Mouse (Mus musculus): ENCODE measurements at regions not wholly inside any gene's neighbourhood (a gene's known extent, or its start where the extent isn't known, plus 50 kb on each side); places are given as distances from the start of the nearest gene placed in this dataset.

DNA sequence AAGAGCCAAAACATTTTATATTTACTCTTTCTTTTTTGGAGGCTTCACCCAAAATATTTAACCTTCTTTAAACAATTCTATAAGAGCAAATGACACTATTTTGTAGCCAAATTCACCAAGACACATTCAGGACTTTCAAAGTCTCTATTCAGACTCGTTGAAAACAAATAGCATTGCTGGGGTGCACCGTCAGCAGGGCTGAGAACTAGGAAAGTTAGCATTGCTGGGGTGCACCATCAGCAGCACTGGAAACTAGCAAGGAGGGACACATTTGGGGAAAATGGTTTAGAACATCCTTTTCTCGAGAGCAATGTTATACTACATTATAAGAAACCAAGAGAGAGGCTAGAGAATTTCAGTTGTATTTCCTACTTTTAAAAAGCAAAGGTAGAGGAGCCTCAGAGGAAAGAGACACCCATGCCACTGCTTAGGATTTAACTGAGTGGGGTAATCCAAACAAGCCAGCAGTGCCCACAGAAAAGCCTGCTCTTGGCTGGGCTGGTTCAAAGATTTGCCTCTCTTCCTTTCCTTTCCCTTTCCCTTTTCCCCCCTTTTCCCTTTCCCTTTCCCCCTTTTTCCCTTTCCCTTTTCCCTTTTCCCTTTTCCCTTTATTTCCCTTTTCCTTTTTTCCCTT, 342.5 kb upstream of the Gm11114 start:
- H3K4me1 ChIP-seq (ENCODE audit: control insufficient read depth, low read depth, low read length) = no peaks in the 10 kb centered on the region
- no peaks in the 10 kb centered on the region for H3K27me3 ChIP-seq (ENCODE audit: control insufficient read depth, insufficient read depth, low read depth, low read length)
- ATAC-seq (ENCODE audit: low read depth) = no peak
- H3K36me3 ChIP-seq (ENCODE audit: control insufficient read depth, insufficient read depth) = no peaks in the 10 kb centered on the region
- H3K4me3 ChIP-seq (ENCODE audit: low read depth, low read length) = no peak overlapping the region
- no peak overlapping the region for H3K27ac ChIP-seq (ENCODE audit: low read length)
- no peak overlapping the region for H3K9ac ChIP-seq (ENCODE audit: low read depth, low read length)
- H3K9me3 ChIP-seq (replicated peaks; ENCODE audit: control insufficient read depth, low read length) = no peaks in the 10 kb centered on the region
- H3K4me2 ChIP-seq (ENCODE audit: low read depth, low read length) = no peak overlapping the region
- WGBS (ENCODE audit: insufficient replicate concordance) = 44% methylated on average over 3 of the region's 3 CpGs

- no peaks in the 10 kb centered on the region for H3K4me1 ChIP-seq (ENCODE audit: control insufficient read depth, low read depth, low read length)
- WGBS (ENCODE audit: insufficient replicate concordance) = 56% methylated on average over 5 of the region's 5 CpGs
- H3K9ac ChIP-seq (ENCODE audit: low read depth, low read length) = no peak overlapping the region
- no peak for ATAC-seq (ENCODE audit: low read depth)
- H3K4me2 ChIP-seq (ENCODE audit: low read depth, low read length) = no peak overlapping the region
- no peaks in the 10 kb centered on the region for H3K36me3 ChIP-seq (ENCODE audit: control insufficient read depth, insufficient read depth)
- H3K9me3 ChIP-seq (replicated peaks; ENCODE audit: control insufficient read depth, low read length) = no peaks in the 10 kb centered on the region
- H3K27me3 ChIP-seq (ENCODE audit: control insufficient read depth, insufficient read depth, low read depth, low read length) = no peaks in the 10 kb centered on the region
- H3K4me3 ChIP-seq (ENCODE audit: low read depth, low read length) = no peak overlapping the region
- H3K27ac ChIP-seq (ENCODE audit: low read length) = no peak overlapping the region
Measured at GRCm38 (mm10) chr9:84977470-84977869, 335.1 kb upstream of the Gm11114 start.

GRCm38 (mm10) chr9:85003414-85003813, 309.2 kb upstream of the Gm11114 start:
- Histone ChIP-seq H3K9me3 (replicated peaks; ENCODE audit: control insufficient read depth, low read length) (no peaks in the 10 kb centered on the region), H3K4me3 (ENCODE audit: low read depth, low read length) (no peak overlapping the region), H3K27me3 (ENCODE audit: control insufficient read depth, insufficient read depth, low read depth, low read length) (no peaks in the 10 kb centered on the region), H3K27ac (ENCODE audit: low read length) (no peak overlapping the region), H3K4me1 (ENCODE audit: control insufficient read depth, low read depth, low read length) (no peaks in the 10 kb centered on the region), H3K9ac (ENCODE audit: low read depth, low read length) (no peak overlapping the region), H3K4me2 (ENCODE audit: low read depth, low read length) (no peak overlapping the region), H3K36me3 (ENCODE audit: control insufficient read depth, insufficient read depth) (no peaks in the 10 kb centered on the region)
- no peak for ATAC-seq (ENCODE audit: low read depth)
- 6% methylated on average over 1 of the region's 1 CpGs for WGBS (ENCODE audit: insufficient replicate concordance)

DNA sequence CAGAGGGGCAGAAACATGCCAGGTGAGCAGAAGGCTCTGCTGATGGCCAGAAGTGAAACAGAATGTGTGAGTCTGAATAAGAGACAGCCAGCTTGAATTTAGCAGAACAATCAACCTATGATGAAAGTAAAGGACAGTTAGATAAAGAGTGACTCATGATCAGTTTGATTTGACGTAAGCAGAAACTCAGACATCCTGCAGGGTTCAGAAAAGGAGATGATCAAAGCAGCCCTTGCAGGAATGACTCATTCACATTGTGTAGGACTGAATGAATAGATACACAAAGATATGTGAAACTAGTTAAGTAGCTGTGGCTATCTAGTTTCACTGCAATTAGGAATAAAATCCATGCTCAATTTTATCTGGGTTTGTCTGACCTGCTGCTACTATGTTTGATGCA, 301.2 kb upstream of the Gm11114 start:
- WGBS (ENCODE audit: insufficient replicate concordance) = 61% methylated on average over 1 of the region's 1 CpGs
- no peak for ATAC-seq (ENCODE audit: low read depth)
- Histone ChIP-seq H3K4me3 (ENCODE audit: low read depth, low read length) (no peak overlapping the region), H3K27ac (ENCODE audit: low read length) (no peak overlapping the region), H3K9ac (ENCODE audit: low read depth, low read length) (no peak overlapping the region), H3K9me3 (replicated peaks; ENCODE audit: control insufficient read depth, low read length) (no peaks in the 10 kb centered on the region), H3K4me1 (ENCODE audit: control insufficient read depth, low read depth, low read length) (no peaks in the 10 kb centered on the region), H3K4me2 (ENCODE audit: low read depth, low read length) (no peak overlapping the region), H3K27me3 (ENCODE audit: control insufficient read depth, insufficient read depth, low read depth, low read length) (no peaks in the 10 kb centered on the region), H3K36me3 (ENCODE audit: control insufficient read depth, insufficient read depth) (no peaks in the 10 kb centered on the region)

- no peaks in the 10 kb centered on the region for H3K36me3 ChIP-seq (ENCODE audit: control insufficient read depth, insufficient read depth)
- 56% methylated on average over 2 of the region's 2 CpGs for WGBS (ENCODE audit: insufficient replicate concordance)
- no peak overlapping the region for H3K4me2 ChIP-seq (ENCODE audit: low read depth, low read length)
- no peak for ATAC-seq (ENCODE audit: low read depth)
- H3K9me3 ChIP-seq (replicated peaks; ENCODE audit: control insufficient read depth, low read length) = no peaks in the 10 kb centered on the region
- H3K27ac ChIP-seq (ENCODE audit: low read length) = no peak overlapping the region
- H3K4me1 ChIP-seq (ENCODE audit: control insufficient read depth, low read depth, low read length) = no peaks in the 10 kb centered on the region
- H3K9ac ChIP-seq (ENCODE audit: low read depth, low read length) = no peak overlapping the region
- no peak overlapping the region for H3K4me3 ChIP-seq (ENCODE audit: low read depth, low read length)
- H3K27me3 ChIP-seq (ENCODE audit: control insufficient read depth, insufficient read depth, low read depth, low read length) = no peaks in the 10 kb centered on the region
Measured at GRCm38 (mm10) chr9:85048112-85048978, 264.2 kb upstream of the Gm11114 start.

DNA sequence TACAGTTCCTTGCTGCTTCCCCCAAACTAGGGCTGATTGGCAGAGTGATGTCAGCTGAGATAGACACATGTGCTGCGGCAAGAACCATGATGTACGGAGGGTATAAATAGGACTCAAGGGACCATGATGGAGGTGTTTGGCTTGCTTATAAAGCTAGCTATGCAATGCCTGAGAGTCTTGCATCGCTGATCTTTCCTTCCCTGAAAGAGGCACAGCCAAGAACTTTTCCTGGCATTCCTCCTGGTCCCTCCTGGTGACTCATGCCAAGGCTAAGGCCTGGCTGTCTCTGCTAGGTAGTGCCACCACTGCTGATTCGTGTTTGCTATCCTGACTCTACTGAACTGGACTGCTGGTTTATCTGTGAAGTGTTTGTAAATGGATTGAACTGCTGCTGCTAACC, 260.0 kb upstream of the Gm11114 start:
- H3K4me1 ChIP-seq (ENCODE audit: control insufficient read depth, low read depth, low read length) = no peaks in the 10 kb centered on the region
- H3K4me3 ChIP-seq (ENCODE audit: low read depth, low read length) = no peak overlapping the region
- 51% methylated on average over 4 of the region's 4 CpGs for WGBS (ENCODE audit: insufficient replicate concordance)
- ATAC-seq (ENCODE audit: low read depth) = no peak
- H3K9ac ChIP-seq (ENCODE audit: low read depth, low read length) = no peak overlapping the region
- H3K9me3 ChIP-seq (replicated peaks; ENCODE audit: control insufficient read depth, low read length) = no peaks in the 10 kb centered on the region
- no peaks in the 10 kb centered on the region for H3K36me3 ChIP-seq (ENCODE audit: control insufficient read depth, insufficient read depth)
- no peak overlapping the region for H3K4me2 ChIP-seq (ENCODE audit: low read depth, low read length)
- H3K27ac ChIP-seq (ENCODE audit: low read length) = no peak overlapping the region
- H3K27me3 ChIP-seq (ENCODE audit: control insufficient read depth, insufficient read depth, low read depth, low read length) = no peaks in the 10 kb centered on the region

DNA sequence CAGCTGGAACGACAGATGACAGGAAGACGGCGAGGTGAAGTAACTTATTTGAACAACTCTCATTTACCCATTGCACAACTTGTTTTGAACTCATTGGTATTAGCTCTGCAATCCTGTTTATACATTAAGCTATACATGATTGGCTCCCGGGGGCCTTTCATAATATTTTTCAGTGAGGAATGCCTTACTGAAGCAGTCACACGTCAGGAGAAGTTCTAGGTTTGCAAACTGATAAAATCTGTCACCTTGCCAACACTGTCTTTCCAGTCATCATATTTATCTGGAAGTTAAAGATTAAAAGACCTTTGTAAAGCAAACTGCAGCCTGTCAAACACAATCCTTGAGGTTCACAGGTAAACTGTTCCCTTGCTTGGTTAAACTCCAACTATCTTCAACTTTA, 232.6 kb upstream of the Gm11114 start:
- Histone ChIP-seq H3K27me3 (ENCODE audit: control insufficient read depth, insufficient read depth, low read depth, low read length) (no peaks in the 10 kb centered on the region), H3K4me2 (ENCODE audit: low read depth, low read length) (no peak overlapping the region), H3K4me3 (ENCODE audit: low read depth, low read length) (no peak overlapping the region), H3K36me3 (ENCODE audit: control insufficient read depth, insufficient read depth) (no peaks in the 10 kb centered on the region), H3K27ac (ENCODE audit: low read length) (no peak overlapping the region; the same call in 1 of the 2 replicates), H3K9me3 (replicated peaks; ENCODE audit: control insufficient read depth, low read length) (no peaks in the 10 kb centered on the region), H3K4me1 (ENCODE audit: control insufficient read depth, low read depth, low read length) (no peaks in the 10 kb centered on the region), H3K9ac (ENCODE audit: low read depth, low read length) (no peak overlapping the region)
- peak; percentile 95 for ATAC-seq (ENCODE audit: low read depth)
- WGBS (ENCODE audit: insufficient replicate concordance) = 57% methylated on average over 5 of the region's 5 CpGs

DNA sequence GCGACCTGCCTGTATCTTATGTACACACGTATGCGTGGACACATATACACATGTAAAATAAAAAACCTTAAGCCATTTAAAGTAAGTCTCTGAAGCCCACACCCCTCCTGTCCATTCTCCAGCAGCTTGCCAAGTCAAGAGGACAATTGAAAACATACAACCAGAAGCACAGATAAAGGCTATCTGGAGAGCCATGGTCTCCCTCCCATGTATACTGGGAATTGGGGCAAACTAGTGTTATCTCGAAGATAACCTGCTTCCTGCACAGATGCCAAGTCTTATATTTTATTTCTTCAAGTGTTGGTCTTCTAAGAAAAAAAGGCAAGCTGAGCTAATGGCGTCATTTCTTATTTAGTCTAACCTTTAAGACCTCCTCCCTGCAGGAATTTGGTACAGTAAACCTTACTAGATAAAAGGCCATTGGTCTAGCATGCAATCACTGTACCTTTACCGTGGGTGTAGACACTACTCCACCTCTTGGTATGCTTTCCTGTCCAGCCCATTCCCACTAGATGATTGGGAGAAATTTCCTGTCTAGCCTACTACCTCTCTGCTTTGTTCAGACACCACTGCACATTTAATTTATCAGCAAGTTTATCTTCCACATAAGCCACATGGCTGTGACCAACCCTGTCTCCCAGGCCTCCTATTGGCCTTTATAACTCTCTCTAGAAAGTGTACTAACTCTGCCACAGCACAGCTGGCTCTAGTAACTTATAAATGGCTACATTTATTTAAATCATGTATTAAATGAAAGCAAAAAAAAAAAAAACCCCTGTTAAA, 223.8 kb upstream of the Gm11114 start:
- Histone ChIP-seq H3K36me3 (ENCODE audit: control insufficient read depth, insufficient read depth) (no peaks in the 10 kb centered on the region), H3K9me3 (replicated peaks; ENCODE audit: control insufficient read depth, low read length) (no peaks in the 10 kb centered on the region), H3K4me3 (ENCODE audit: low read depth, low read length) (no peak overlapping the region), H3K27ac (ENCODE audit: low read length) (no peak overlapping the region), H3K4me2 (ENCODE audit: low read depth, low read length) (no peak overlapping the region), H3K9ac (ENCODE audit: low read depth, low read length) (no peak overlapping the region), H3K4me1 (ENCODE audit: control insufficient read depth, low read depth, low read length) (no peaks in the 10 kb centered on the region), H3K27me3 (ENCODE audit: control insufficient read depth, insufficient read depth, low read depth, low read length) (no peaks in the 10 kb centered on the region)
- 52% methylated on average over 6 of the region's 6 CpGs for WGBS (ENCODE audit: insufficient replicate concordance)
- peak; percentile 37; the same call in 1 of the 2 replicates for ATAC-seq (ENCODE audit: low read depth)

DNA sequence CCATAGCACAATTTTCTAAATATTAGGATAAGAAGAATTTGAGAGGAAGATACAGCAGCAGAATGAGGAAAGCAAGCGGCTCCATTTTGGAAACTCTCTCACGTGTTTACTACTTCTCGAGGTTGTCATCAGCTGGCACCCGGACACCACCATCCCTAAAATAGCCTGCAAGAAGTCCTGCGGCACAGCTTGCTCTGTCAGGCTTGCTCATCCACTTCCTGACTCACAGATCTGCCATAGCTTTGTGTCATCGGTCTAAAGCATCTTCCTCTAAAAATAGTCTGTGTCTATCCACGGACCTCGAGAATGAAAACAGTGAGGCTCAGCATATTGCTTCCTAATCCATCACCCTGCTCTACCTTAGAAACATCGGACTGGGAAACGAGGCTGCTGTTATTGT, 222.3 kb upstream of the Gm11114 start:
- Histone ChIP-seq H3K9me3 (replicated peaks; ENCODE audit: control insufficient read depth, low read length) (no peaks in the 10 kb centered on the region), H3K27ac (ENCODE audit: low read length) (no peak overlapping the region), H3K9ac (ENCODE audit: low read depth, low read length) (no peak overlapping the region), H3K4me1 (ENCODE audit: control insufficient read depth, low read depth, low read length) (no peaks in the 10 kb centered on the region), H3K4me3 (ENCODE audit: low read depth, low read length) (no peak overlapping the region), H3K27me3 (ENCODE audit: control insufficient read depth, insufficient read depth, low read depth, low read length) (no peaks in the 10 kb centered on the region), H3K4me2 (ENCODE audit: low read depth, low read length) (no peak overlapping the region), H3K36me3 (ENCODE audit: control insufficient read depth, insufficient read depth) (no peaks in the 10 kb centered on the region)
- ATAC-seq (ENCODE audit: low read depth) = no peak
- 49% methylated on average over 10 of the region's 10 CpGs for WGBS (ENCODE audit: insufficient replicate concordance)

Measured in liver, embryonic 16.5 days (tissue).